Mouse (Mus musculus) MEL (cell line): Measurements from ENCODE around the gene Csdc2.

ENCODE experiments used
- CHD1 ChIP-seq: IDR thresholded peaks from 2 replicates; pipeline ENCODE4 v1.6.1; 2012; ENCODE audit warnings: low read depth, mild to moderate bottlenecking, inconsistent platforms, low read length, improper control_type of control experiment
- CTCF ChIP-seq, 3 experiments: IDR thresholded peaks in 2 of 3; conservative IDR thresholded peaks in 1 of 3; 2 replicates each; pipeline ENCODE4 v1.5.1; 2011 to 2012; ENCODE audit warnings: low read length in 3 of 3, low read depth in 2 of 3, mild to moderate bottlenecking in 2 of 3, improper control_type of control experiment in 1 of 3, inconsistent platforms in 1 of 3, mixed read lengths in 1 of 3, moderate library complexity in 1 of 3; ENCODE audit not compliant: control insufficient read depth in 1 of 3, insufficient read depth in 1 of 3, poor library complexity in 1 of 3, severe bottlenecking in 1 of 3
- MAX ChIP-seq: IDR thresholded peaks from 2 replicates; pipeline ENCODE4 v1.6.1; 2011; ENCODE audit warnings: low read length, improper control_type of control experiment
- NRF1 ChIP-seq: IDR thresholded peaks from 2 replicates; pipeline ENCODE4 v1.6.1; 2014; ENCODE audit warnings: low read depth, mild to moderate bottlenecking, inconsistent platforms, low read length, improper control_type of control experiment, moderate library complexity; ENCODE audit not compliant: poor library complexity, insufficient read depth, severe bottlenecking
- POLR2A ChIP-seq, 2 experiments: IDR thresholded peaks; 2 replicates each; pipeline ENCODE4 v1.6.1; 2011 to 2012; ENCODE audit warnings: low read length in 2 of 2, mild to moderate bottlenecking in 2 of 2, control low read depth in 1 of 2, improper control_type of control experiment in 1 of 2, low read depth in 1 of 2, moderate library complexity in 1 of 2; ENCODE audit not compliant: control insufficient read depth in 1 of 2, insufficient read depth in 1 of 2, poor library complexity in 1 of 2
- RAD21 ChIP-seq: IDR thresholded peaks from 2 replicates; pipeline ENCODE4 v1.6.1; 2011; ENCODE audit warnings: mild to moderate bottlenecking, low read depth, low read length, improper control_type of control experiment
- TCF12 ChIP-seq: IDR thresholded peaks from 2 replicates; pipeline ENCODE4 v1.6.1; 2014; ENCODE audit warnings: low read depth, mild to moderate bottlenecking, inconsistent platforms, low read length, improper control_type of control experiment, moderate library complexity

DNA sequence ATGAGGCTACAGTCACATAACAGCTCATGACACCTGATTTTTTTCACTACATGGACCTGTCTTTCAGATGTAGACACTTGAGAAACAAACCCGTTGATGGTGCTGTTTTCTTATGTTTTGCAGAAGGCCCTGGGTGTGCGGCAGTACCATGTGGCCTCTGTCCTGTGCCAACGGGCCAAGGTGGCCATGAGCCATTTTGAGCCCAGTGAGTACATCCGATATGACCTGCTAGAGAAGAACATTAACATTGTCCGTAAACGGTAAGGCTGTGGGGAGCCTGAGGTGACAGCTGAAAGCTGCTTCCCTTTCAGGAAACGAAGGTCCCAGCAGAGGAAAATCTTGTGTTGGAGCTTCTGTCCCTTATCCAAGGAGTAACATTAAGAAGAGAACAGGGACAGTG lies 47.4 kb upstream of the Csdc2 start:
- TF ChIP-seq MAX (no peak), TCF12 (no peak), RAD21 (no peak), NRF1 (no peak), CTCF (IDR thresholded peaks at IDR 0.05 in 2 of 3, conservative IDR thresholded peaks at IDR 0.05 in 1 of 3; ENCODE audit: control insufficient read depth in 1 of 3, insufficient read depth in 1 of 3, low read depth in 2 of 3, low read length in 3 of 3, poor library complexity in 1 of 3, severe bottlenecking in 1 of 3) (no peak), POLR2A (IDR thresholded peaks at IDR 0.05; ENCODE audit: control insufficient read depth in 1 of 2, insufficient read depth in 1 of 2, low read depth in 1 of 2, low read length in 2 of 2, poor library complexity in 1 of 2) (no peak), CHD1 (no peak)
